Mouse (Mus musculus) liver, embryonic 15.5 days (tissue): ENCODE measurements at regions not wholly inside any gene's neighbourhood (a gene's known extent, or its start where the extent isn't known, plus 50 kb on each side); places are given as distances from the start of the nearest gene placed in this dataset.

Experiments used
- ATAC-seq: fragments of 200-750 bp; cut with Nextera tagmentation; 2 replicates; pipeline ENCODE4 v1.8.0; 2017; ENCODE audit warnings: moderate number of reproducible peaks, mild to moderate bottlenecking, moderate library complexity; ENCODE audit not compliant: insufficient read depth
- H3K27ac ChIP-seq: fragments of 300-500 bp; sonication (generic); replicated peaks from 2 replicates; pipeline ENCODE4 v1.5.1; 2015; ENCODE audit warnings: mild to moderate bottlenecking, inconsistent platforms
- H3K27me3 ChIP-seq: fragments of 300-500 bp; sonication (generic); 2 replicates; pipeline ENCODE4 v1.6.1; 2015; ENCODE audit warnings: mild to moderate bottlenecking, inconsistent platforms
- H3K36me3 ChIP-seq: fragments of 300-500 bp; sonication (generic); replicated peaks from 2 replicates; pipeline ENCODE4 v1.6.1; 2015; ENCODE audit warnings: moderate library complexity, mild to moderate bottlenecking, inconsistent platforms
- H3K4me1 ChIP-seq: fragments of 300-500 bp; sonication (generic); replicated peaks from 2 replicates; pipeline ENCODE4 v1.6.1; 2015; ENCODE audit warnings: inconsistent platforms
- H3K4me2 ChIP-seq: fragments of 300-500 bp; sonication (generic); 2 replicates; pipeline ENCODE4 v1.6.1; 2015; ENCODE audit warnings: moderate library complexity, mild to moderate bottlenecking, inconsistent platforms
- H3K4me3 ChIP-seq: fragments of 300-500 bp; sonication (generic); replicated peaks from 2 replicates; pipeline ENCODE4 v1.5.1; 2015; ENCODE audit warnings: mild to moderate bottlenecking, inconsistent platforms
- H3K9ac ChIP-seq: fragments of 300-500 bp; sonication (generic); 2 replicates; pipeline ENCODE4 v1.6.1; 2015; ENCODE audit warnings: moderate library complexity, mild to moderate bottlenecking, inconsistent platforms
- H3K9me3 ChIP-seq: fragments of 300-500 bp; sonication (generic); replicated peaks from 2 replicates; pipeline ENCODE4 v1.6.1; 2016; ENCODE audit warnings: inconsistent platforms
- WGBS: fragments of 180-500 bp; shearing (Covaris S2); methylation state at CpG from one replicate; pipeline ENCODE4 v1.1.7; 2015; ENCODE audit warnings: mixed read lengths; ENCODE audit not compliant: insufficient replicate concordance; 5-methylcytosine and 5-hydroxymethylcytosine counted together

DNA sequence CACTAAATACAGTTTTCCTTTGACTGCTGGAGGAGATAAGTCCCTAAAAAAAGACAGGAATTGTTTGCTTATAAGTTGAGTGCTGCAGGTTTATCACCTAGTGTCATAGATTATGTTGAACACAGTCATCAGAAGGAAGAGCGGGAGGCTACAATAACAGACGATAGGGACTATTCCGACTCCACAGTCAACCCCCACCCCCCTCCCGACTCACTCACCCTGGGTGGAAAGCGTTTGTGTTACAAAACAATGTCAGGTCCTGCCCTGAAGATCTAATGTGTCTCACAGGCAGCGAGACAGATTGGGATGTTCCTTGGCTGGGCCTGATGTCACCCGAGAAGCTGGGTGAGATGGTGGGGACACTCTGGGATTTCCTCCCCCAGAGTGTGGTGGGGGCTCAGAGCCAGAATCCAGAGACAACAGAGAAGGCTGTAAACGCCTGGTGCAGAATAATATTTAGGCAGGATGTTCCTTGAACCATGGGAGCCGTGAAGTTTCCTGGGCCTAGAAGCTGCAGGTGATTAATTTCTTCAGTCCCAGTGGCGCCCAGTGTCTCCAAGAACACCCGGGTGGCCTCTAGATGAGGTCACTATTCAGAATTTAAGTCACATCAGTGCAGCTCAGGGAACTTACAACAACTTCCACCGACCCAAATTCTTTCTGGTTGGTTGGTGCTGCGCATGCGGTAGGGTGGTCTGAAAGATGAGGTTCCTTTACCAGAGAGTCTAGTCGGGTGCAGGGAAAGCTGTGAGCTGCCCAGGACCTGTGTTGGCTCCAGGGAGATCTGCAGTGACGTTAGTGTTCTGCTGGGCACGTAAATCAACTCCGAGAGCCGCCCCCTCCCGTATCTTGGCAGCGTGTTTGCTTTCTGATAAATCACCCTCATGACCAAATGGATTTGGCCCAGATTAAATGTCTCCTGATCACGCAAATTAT is 181.1 kb upstream of the Bmper start:
- Histone ChIP-seq H3K27me3 (peaks cover 2% of the 10 kb centered on the region), H3K9ac (no peak overlapping the region), H3K9me3 (no peaks in the 10 kb centered on the region), H3K4me3 (no peak overlapping the region), H3K27ac (no peak overlapping the region), H3K36me3 (no peaks in the 10 kb centered on the region), H3K4me1 (no peaks in the 10 kb centered on the region), H3K4me2 (no peak overlapping the region)
- WGBS: 57% methylated on average over 22 of the region's 22 CpGs
- ATAC-seq: no peak

- H3K4me2 ChIP-seq: no peak overlapping the region
- no peak for ATAC-seq
- WGBS: 21% methylated on average over 4 of the region's 4 CpGs
- no peaks in the 10 kb centered on the region for H3K36me3 ChIP-seq
- no peaks in the 10 kb centered on the region for H3K4me1 ChIP-seq
- H3K27ac ChIP-seq: no peak overlapping the region
- H3K27me3 ChIP-seq: no peaks in the 10 kb centered on the region
- no peak overlapping the region for H3K9ac ChIP-seq
- no peaks in the 10 kb centered on the region for H3K9me3 ChIP-seq
- H3K4me3 ChIP-seq: no peak overlapping the region
These were observed 179.9 kb upstream of the Bmper start for GRCm38 (mm10) chr9:23043006-23043405.

GRCm38 (mm10) chr9:23045486-23045885 is 177.4 kb upstream of the Bmper start:
- no peak for ATAC-seq
- Histone ChIP-seq H3K9me3 (no peaks in the 10 kb centered on the region), H3K36me3 (no peaks in the 10 kb centered on the region), H3K9ac (no peak overlapping the region), H3K4me3 (no peak overlapping the region), H3K27ac (no peak overlapping the region), H3K4me1 (no peaks in the 10 kb centered on the region), H3K27me3 (no peaks in the 10 kb centered on the region), H3K4me2 (no peak overlapping the region)
- 32% methylated on average over 2 of the region's 2 CpGs for WGBS

DNA sequence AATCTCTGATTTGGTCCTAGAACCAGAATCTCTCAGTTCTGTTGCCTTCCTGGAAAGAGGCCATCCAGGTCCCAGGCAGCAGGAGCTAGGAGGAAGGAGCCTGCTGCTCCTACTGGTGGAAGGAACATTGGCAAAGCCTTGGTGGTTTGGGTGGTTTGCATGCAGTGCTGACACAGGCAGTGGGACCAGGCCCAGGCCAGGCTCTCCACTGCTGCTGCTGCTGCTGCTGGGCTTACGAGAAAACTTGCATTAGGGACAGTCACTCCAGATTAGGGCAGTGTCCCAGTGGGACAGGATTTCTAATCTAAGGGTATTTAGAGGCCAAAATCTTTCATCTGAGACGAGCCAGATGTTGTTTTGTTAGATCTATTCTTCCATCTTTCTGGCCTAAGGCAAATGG is 172.1 kb upstream of the Bmper start:
- Histone ChIP-seq H3K4me3 (no peak overlapping the region), H3K27ac (no peak overlapping the region), H3K27me3 (no peaks in the 10 kb centered on the region), H3K9me3 (no peaks in the 10 kb centered on the region), H3K9ac (no peak overlapping the region), H3K4me2 (no peak overlapping the region), H3K4me1 (no peaks in the 10 kb centered on the region), H3K36me3 (no peaks in the 10 kb centered on the region)
- no peak for ATAC-seq
- 44% methylated on average over 2 of the region's 2 CpGs for WGBS

DNA sequence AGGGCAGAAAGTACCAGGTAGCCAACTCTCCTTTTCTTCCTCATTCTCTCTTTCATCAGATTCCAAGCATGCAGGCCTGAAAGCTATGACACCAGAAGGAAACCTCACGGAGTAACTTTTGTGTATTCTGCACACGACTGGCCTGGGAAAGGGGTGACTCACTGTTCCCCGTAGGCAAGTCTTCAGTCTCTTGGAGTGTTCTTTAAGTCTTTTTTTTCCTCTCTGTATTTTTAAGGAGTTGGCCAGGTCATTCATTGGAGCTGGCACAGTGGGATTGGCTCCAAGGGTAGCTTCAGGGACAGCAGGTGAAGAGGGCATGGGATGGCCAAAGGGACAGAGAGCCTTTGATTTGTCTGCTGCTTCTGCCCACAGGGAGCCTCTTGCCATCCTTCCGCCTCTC is 163.3 kb upstream of the Bmper start:
- no peaks in the 10 kb centered on the region for H3K36me3 ChIP-seq
- no peak overlapping the region for H3K27ac ChIP-seq
- no peak overlapping the region for H3K4me2 ChIP-seq
- no peak overlapping the region for H3K4me3 ChIP-seq
- 61% methylated on average over 4 of the region's 4 CpGs for WGBS
- no peaks in the 10 kb centered on the region for H3K27me3 ChIP-seq
- ATAC-seq: no peak
- no peak overlapping the region for H3K9ac ChIP-seq
- H3K4me1 ChIP-seq: no peaks in the 10 kb centered on the region
- no peaks in the 10 kb centered on the region for H3K9me3 ChIP-seq

DNA sequence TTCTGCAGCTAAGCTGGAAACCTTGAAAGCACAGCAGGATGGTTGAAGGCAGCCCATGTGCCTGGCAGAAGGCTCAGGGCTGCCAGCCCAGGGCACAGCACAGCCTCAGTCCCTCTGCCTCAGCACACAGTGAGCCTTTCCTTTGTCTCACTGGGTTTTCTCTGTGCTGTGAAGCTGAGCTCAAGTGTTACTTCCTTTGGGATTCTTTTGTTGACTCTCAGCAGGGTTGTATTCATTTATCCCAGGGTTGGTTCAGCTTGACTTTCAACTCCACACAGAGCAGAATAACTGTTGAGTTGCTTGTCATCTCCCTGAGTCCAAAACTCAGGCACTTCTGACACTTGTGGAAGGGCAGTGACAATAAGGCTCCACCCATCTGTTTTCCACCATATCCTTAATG is 162.3 kb upstream of the Bmper start:
- H3K9ac ChIP-seq: no peak overlapping the region
- H3K27ac ChIP-seq: no peak overlapping the region
- ATAC-seq: no peak
- H3K4me3 ChIP-seq: no peak overlapping the region
- no peak overlapping the region for H3K4me2 ChIP-seq
- no peaks in the 10 kb centered on the region for H3K36me3 ChIP-seq
- H3K27me3 ChIP-seq: no peaks in the 10 kb centered on the region
- no peaks in the 10 kb centered on the region for H3K9me3 ChIP-seq
- H3K4me1 ChIP-seq: no peaks in the 10 kb centered on the region

GRCm38 (mm10) chr9:23061179-23061929 is 161.5 kb upstream of the Bmper start:
- H3K9me3 ChIP-seq: no peaks in the 10 kb centered on the region
- H3K36me3 ChIP-seq: no peaks in the 10 kb centered on the region
- no peak for ATAC-seq
- H3K27me3 ChIP-seq: no peaks in the 10 kb centered on the region
- no peak overlapping the region for H3K4me2 ChIP-seq
- no peak overlapping the region for H3K27ac ChIP-seq
- H3K4me3 ChIP-seq: no peak overlapping the region
- H3K9ac ChIP-seq: no peak overlapping the region
- WGBS: 50% methylated on average over 4 of the region's 4 CpGs
- H3K4me1 ChIP-seq: no peaks in the 10 kb centered on the region

DNA sequence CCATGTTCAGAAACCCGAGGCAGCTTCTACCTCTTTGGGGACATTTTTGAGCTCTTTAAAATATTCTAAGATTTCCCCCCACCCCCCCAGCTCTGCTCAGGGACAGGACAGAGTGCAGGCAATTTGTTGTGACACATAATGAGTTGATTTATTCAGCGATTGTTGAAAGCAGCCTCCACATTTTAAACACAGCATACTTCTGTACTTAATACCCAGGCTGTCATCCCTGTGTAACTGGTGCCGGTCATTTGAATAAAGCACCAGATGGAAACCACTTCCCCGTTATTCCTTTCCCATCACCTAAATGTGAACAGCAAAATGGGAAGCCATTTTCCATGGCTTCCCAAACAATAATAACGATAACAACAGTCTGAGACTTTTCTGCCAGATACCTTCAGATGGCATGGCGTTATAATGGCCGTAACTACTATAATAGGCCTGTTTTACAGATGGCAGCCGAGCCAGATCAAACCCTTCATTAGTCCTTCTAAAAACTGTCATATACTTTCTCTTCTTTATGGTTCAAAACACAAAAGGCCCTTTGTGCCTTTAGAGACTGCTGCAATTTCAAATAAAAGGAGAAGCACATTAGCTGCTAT is 160.7 kb upstream of the Bmper start:
- Histone ChIP-seq H3K9ac (no peak overlapping the region), H3K4me1 (no peaks in the 10 kb centered on the region), H3K4me3 (no peak overlapping the region), H3K9me3 (no peaks in the 10 kb centered on the region), H3K27me3 (no peaks in the 10 kb centered on the region), H3K27ac (no peak overlapping the region), H3K4me2 (no peak overlapping the region), H3K36me3 (no peaks in the 10 kb centered on the region)
- ATAC-seq: no peak
- 65% methylated on average over 8 of the region's 8 CpGs for WGBS

GRCm38 (mm10) chr9:23062656-23063444 is 160.0 kb upstream of the Bmper start:
- WGBS: 38% methylated on average over 7 of the region's 7 CpGs
- H3K27ac ChIP-seq: no peak overlapping the region
- H3K4me3 ChIP-seq: no peak overlapping the region
- no peaks in the 10 kb centered on the region for H3K36me3 ChIP-seq
- no peaks in the 10 kb centered on the region for H3K4me1 ChIP-seq
- H3K27me3 ChIP-seq: no peaks in the 10 kb centered on the region
- no peak overlapping the region for H3K9ac ChIP-seq
- H3K4me2 ChIP-seq: no peak overlapping the region
- no peak for ATAC-seq
- H3K9me3 ChIP-seq: no peaks in the 10 kb centered on the region

DNA sequence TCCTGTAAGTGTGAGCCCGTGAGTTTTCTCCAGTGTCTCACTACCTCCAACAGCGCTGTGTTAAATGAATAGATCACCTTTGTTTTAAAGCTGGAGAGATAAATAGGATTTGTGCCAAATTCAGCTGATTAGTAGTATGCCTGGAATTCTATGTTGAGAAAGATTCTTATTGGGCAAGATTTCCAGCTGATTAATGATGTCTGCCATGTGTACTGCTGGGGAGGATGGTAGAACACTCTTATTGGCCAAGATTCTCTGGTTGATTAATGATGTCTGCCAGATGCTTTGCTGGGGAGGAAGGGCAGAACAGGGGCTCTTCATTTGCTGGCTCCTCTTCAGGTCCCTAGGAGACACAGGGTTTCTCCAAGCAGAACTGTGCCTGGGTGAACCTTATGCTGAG is 158.9 kb upstream of the Bmper start:
- no peaks in the 10 kb centered on the region for H3K9me3 ChIP-seq
- no peak overlapping the region for H3K4me2 ChIP-seq
- H3K4me1 ChIP-seq: no peaks in the 10 kb centered on the region
- H3K27me3 ChIP-seq: no peaks in the 10 kb centered on the region
- no peak overlapping the region for H3K27ac ChIP-seq
- no peak overlapping the region for H3K4me3 ChIP-seq
- H3K36me3 ChIP-seq: no peaks in the 10 kb centered on the region
- ATAC-seq: no peak
- 75% methylated on average over 2 of the region's 2 CpGs for WGBS
- no peak overlapping the region for H3K9ac ChIP-seq

- 78% methylated on average over 3 of the region's 3 CpGs for WGBS
- ATAC-seq: no peak
- no peak overlapping the region for H3K27ac ChIP-seq
- no peaks in the 10 kb centered on the region for H3K9me3 ChIP-seq
- H3K9ac ChIP-seq: no peak overlapping the region
- H3K4me2 ChIP-seq: no peak overlapping the region
- H3K4me1 ChIP-seq: no peaks in the 10 kb centered on the region
- H3K27me3 ChIP-seq: no peaks in the 10 kb centered on the region
- H3K4me3 ChIP-seq: no peak overlapping the region
- H3K36me3 ChIP-seq: no peaks in the 10 kb centered on the region
These were observed 158.1 kb upstream of the Bmper start for GRCm38 (mm10) chr9:23064811-23065210.
